Mouse (Mus musculus) thymus, postnatal 0 days (tissue): ENCODE results near the gene Enah. TPM values are rescaled to one million over a fixed set of nuclear protein-coding genes. Genes with fewer than 3 reads are reported as not detected.

Experiments
- DNase-seq: peaks from one replicate; pipeline ENCODE4 v3.0.0-alpha.2; 2015; ENCODE audit warnings: low spot score
- polyA plus RNA-seq: library from polyadenylated mRNA; unstranded; fragments of >200 nt; fragmentation: Nextera tagmentation; extraction: Ambion mirVana; gene quantifications from 2 replicates; pipeline ENCODE4 v1.2.1, GENCODE M21; 2015

The Enah gene
- polyA plus RNA-seq, 1 experiment from 2014 or later = 4.8 TPM

DNA sequence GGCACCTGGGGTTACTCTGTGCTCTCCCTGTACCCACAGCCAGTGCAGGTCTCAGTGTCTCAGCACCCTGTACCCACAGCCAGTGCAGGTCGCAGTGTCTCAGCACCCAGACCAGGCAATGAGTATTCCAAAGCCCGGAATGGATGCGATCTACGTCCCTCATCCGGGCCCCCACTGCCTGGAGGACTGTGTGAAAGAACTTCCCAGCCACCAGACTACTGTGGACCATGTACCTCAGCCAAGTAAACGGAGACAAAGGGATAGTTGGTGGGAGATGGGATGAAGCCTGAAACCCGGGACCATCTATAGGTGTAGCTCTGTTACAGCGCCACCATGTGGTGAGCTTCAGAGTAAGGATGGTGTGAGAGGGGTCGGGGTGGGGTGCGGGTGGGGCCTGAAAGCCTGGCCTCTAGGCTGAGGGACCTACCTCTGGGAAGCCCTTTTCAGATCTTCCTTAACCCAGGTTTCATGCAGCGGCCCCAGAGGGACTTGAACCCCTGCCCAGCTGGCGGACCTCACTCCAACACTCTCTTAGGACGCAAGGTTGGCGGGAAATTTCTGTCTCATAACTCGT lies 139.0 kb downstream of the Enah start:
- DNase-seq = peak; percentile 63

GRCm38 (mm10) chr1:181878436-181878835 lies 141.4 kb downstream of the Enah start:
- DNase-seq = no peak

DNA sequence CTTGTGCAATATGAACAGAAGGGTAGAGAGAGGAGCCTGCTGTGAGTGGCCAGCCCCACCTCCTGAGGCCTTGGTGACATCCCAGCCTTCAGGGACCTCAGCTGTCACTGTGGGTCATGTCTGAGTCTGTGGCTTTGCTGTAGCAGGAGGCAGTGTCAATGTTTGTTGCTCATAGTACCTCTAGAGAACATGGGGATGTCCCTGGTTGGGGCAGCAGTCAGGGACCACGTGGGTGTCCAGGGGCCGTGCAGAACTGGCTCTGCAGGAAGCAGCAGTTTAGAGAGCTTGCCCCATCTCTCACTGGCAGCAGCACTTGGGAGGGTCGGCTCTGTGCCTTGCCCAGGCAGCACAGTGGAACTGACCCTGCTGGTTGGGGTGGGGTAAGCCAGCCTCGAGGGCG lies 142.7 kb downstream of the Enah start:
- no peak for DNase-seq

- no peak for DNase-seq
Measured at GRCm38 (mm10) chr1:181876656-181877055, 143.1 kb downstream of the Enah start.

DNA sequence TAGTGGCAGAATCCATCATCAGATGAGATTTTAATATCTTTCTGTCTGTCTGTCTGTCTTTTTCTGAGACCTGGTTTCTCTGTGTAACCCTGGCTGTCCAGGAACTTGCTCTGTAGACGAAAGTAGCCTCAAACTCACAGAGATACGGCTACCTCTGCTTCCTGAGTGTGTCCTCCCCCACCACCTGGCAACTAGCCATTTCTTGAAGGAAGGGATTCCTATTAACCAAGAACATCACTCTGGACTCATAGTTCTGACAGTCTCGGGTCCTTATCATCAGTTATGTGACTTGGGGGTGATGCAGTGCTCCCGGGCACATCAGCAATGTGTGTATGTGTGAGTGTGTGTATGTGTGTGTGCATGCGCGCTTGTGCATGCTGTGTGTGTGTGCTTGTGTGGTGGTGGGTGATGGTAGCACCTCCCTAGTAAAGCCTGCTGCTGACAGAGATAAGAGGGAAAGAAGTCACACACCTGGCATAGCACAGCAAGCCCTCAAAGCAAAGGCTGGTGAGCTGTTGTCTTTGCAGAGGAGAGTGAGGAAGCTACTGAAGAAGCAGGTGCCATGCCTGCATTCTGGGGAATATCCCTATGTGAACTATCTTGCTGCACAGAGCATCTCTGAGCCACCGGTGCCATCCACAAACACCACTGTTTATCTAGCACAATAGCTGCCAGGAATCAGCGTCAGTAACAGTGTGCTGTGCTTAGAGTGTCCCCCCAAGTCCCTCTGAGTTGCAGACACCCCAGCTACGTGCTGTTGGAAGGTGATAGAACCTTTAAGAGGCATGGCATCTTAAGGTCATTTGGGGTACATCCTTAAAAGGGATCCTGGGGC lies 146.5 kb downstream of the Enah start:
- DNase-seq = peak; percentile 83

DNA sequence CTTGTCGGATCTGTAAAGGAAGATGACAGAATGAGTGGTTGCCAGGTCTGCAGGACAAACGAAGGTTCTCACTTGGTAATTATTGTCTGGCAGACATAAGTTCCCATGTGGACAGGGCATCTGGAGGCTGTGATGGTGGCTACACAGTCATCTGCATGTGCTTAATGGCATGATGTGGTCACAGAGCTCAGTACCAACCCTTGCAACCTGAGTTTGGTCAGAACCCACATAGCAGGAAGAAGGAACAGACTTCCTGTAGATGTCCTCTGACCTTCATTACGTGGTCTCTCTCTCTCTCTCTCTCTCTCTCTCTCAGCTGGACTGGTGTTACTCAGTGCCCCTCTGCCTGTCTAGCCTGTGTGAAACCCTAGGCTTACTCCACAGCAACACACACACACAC lies 147.2 kb downstream of the Enah start:
- DNase-seq = no peak

DNA sequence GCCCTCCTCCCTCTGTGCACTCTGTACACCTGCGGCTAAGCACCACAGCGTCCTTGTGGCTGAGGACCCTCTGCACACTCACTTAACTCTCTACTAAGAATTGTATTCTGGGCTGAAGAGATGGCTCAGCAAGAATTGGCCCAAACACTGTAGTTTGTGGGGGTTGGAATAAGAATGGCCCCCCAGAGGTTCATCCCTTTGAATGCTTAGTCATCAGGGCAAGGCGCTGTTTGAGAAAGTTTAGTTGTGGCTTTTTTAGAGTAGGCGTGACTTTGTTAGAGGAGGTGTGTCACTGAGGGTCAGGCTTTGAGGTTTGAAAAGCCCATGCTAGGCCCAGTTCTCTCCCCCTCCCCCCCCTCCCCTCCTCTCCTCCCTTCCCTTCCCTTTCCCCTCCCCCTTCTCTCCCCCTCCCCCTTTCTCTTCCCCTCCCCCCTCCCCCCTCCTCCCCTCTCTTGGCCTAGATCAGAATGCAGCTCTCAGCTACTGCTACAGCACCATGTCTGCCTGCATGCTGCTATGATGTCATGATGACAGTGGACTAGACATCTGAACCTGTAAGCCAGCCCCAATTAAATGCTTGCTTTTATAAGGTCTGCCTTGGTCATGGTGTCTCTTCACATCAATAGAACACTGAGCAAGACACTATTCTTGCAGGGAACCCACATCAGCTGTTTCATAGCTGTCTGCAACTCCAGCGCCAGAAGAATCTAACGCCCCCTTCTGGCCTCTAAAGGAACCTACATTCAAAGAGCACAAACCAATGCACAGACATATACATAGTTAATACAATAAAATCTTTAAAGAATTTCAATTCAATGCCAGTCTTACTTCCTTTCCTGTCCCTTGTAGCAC lies 153.1 kb downstream of the Enah start:
- peak; percentile 51 for DNase-seq

DNA sequence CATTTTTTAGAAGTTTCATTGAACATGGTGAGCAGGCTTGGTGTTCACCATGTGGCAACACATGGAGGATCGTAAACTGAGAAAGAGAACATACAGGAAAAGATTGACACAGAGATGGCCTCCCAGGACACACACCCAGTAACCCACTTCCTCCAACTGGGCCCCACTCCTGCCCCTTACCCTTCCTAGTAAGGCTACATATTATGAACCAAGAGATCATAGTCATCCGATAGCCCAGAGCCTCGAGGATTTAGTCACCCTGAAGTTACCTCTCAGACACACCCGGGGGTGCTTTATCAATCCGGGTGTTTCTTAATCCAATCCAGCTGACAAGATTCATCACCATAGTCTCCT lies 153.9 kb downstream of the Enah start:
- no peak for DNase-seq

- DNase-seq = peak; percentile 46
Measured at GRCm38 (mm10) chr1:181864971-181865862, 154.6 kb downstream of the Enah start.

DNA sequence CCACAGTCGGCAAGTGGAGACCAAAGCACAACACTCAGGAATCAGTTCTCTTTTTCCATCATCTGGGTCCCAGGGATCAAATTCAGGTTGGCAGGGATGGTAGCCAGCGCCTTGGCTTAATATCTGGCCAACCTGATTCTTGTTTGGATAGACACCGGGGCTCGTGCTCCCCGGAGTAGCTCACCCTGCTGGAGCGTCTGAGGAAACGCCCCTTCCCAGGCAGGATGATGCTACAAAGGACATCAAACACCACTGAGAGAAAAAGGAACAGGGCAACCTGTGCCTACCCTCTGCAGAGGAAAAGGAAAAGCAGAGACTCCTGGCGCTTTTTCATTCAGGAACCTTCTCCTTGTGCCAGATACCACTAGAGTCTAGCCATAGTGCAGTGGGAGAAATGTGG lies 156.4 kb downstream of the Enah start:
- DNase-seq = peak; percentile 57

GRCm38 (mm10) chr1:181862676-181863374 lies 157.0 kb downstream of the Enah start:
- no peak for DNase-seq

- DNase-seq = peak; percentile 28
Measured at GRCm38 (mm10) chr1:181861181-181861902, 158.4 kb downstream of the Enah start.

- peak; percentile 91 for DNase-seq
Measured at GRCm38 (mm10) chr1:181860659-181861058, 159.1 kb downstream of the Enah start.

- no peak for DNase-seq
Measured at GRCm38 (mm10) chr1:181856329-181856728, 163.5 kb downstream of the Enah start.

- DNase-seq = no peak
Measured at GRCm38 (mm10) chr1:181854829-181855228, 165.0 kb downstream of the Enah start.

GRCm38 (mm10) chr1:181853081-181853736 lies 166.6 kb downstream of the Enah start:
- peak; percentile 97 for DNase-seq

DNA sequence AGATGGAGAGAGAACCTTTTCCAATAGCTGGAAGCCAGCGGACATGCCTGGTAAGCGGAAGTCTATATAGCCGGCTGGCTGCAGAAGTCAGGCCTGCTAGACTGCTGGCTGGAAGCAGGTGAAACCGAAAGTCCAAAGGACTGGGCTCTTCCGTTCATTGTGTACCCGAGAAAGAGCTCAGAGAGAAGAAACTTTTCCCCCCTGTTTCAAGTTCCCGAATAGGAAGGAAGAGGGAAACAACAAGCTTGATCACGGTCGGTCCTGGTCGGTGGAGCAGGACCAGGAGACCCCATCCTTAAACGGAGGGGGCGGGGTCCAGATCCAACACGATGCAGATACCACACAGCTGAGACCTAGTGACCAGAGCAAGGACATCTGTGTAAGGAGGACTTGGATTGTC lies 167.3 kb downstream of the Enah start:
- DNase-seq = peak; percentile 46

- DNase-seq = peak; percentile 19
Measured at GRCm38 (mm10) chr1:181851521-181852310, 168.1 kb downstream of the Enah start.
